Mouse (Mus musculus): ENCODE results near the gene Baiap2l2. TPM values are rescaled to one million over a fixed set of nuclear protein-coding genes. Genes with fewer than 3 reads are reported as not detected.

Baiap2l2 gene
- polyA plus RNA-seq (2014; fragmentation: Illumina TruSeq; extraction: RNeasy Lipid Tissue Mini Kit (QIAGEN cat#74804); ENCODE audit: low read depth, low replicate concordance): 0.47 TPM

DNA sequence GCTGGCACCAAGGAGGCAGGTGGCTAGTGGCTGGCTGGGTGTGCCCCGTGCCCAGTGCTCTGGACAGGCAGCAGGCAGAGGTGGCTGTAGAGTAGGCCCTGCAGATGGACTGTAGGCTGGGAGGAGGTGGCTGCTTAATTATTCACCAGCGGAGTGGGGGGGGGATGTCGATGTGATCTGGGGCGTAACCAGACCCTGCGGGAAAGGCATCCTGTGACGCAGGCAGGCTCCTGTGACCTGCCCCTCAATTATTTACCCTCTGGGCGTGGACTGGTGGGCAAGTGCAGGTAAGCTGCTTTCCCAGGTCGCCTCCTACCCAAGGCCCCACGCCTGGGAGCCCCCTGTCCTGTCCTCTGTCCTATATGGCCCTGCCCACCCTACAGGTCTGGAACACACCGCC is at the start of gene Baiap2l2:
Baiap2l2 (minus strand) TSS at position 139 of the 400 bp plus-strand sequence.

DNA sequence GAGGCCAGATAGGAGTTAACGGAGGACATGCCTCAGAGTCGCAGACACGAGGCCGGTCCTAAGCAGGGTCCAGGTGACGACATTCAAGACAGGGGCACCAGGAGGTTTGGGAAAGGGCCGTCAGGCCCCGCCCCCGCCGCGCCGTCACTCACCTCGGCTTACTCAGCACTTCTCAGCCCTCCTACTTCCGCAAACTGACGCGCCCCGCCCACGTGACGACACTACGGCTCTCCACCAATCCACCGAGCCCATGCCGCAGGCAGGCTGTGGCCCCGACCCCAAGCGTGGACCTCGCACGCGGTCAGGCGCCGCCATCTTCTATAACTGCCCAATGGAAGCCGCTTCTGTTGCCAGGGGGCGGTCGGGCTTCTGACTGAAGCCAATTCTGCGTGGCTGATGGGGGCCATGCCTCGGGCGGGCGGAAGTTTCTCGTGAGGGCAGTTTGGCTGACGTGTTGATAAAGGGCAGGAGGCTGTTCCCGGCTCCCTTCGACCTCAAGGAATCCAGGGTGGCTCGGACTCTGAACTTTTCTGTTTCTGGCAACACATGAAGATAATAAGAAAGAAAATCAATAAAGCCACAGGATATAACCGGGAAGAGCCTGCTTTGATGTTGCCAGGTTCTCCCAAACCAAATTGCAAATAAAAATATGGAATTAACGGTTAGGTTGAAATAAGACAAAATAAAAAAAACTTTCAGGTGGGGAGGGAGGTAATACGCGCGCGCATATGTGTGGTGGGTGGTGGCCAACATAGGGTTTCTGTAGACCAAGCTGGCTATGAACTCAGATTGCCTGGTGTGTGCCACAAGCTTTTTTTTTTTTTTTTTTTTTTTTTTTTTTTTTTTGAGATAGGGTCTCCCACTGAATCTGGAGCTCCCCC is 43.0 kb upstream of the Baiap2l2 start, which contains the start of gene Pla2g6:
Pla2g6 (minus strand) TSS at position 333 of the 881 bp plus-strand sequence.

DNA sequence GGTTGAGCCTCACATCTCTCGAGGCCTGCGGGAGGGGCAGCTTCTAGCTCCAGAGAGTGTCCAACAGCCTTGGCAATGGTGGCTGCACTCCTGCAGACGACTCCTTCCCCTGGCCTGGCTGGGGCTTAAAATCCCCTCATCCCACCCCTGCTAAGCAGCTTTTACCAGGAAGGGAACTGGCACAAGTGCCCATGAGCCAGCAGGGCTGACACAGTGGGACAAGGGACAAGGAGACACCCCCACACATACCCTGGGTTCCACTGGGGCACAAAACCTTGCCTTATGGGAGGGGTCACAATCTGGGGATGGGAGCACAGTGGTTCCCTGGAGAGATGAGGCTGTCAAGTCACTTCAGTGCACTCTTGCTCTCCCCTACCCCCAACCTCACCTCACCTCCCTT is 30.7 kb downstream of the Baiap2l2 start, which contains the start of gene Slc16a8:
Slc16a8 (minus strand) TSS at position 101 of the 400 bp plus-strand sequence.

DNA sequence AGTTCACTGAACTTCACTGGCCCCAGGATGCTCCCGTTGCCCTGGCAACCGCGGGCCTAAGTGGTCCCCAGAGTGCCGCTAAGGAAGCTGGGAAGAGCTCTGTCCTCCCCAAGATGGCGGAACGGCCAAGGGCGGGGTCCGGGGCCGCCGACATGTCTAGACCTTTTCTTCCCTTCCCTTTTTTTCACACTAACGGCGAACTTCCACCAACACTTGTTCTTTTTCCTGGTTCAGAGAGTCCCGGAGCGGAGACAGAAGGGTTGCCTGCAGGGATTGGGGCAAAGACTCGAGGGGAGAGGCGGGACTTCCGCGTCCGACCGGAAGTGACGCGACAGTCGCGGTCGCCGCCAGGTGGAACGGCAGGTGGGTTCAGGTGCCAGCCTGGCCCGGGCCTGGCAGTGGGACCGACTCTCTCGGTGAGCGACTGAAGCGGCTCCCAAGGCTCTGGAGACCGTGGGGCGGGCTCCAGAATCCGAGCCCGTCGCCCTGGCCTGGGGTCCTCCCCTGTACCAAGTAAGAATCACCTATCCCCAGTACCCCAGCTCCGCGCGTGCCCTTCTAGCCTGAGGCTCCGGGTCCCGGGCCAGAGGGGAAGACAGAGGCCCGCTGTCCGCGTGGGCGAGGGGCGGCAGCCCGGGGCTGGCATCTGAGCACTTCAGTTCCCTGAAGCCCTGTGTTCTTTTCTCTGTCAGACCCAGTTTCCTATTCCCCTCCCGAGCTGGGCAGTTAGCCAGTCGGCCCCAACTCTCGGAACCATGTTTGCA is 56.1 kb downstream of the Baiap2l2 start, which contains the start of the genes Pick1 and Gm49486:
Pick1 (plus strand) TSS at position 116 of the 764 bp plus-strand sequence.
Gm49486 (plus strand) TSS at position 334 of the 764 bp plus-strand sequence.

Other genes with a start within 250 kb of the Baiap2l2 start
- gene Galr3, start 243.7 kb downstream of the Baiap2l2 start, polyA plus RNA-seq (2014; fragmentation: Illumina TruSeq; extraction: RNeasy Lipid Tissue Mini Kit (QIAGEN cat#74804); ENCODE audit: low read depth, low replicate concordance): not detected
- 9.2 TPM for gene Ankrd54, start 222.6 kb downstream of the Baiap2l2 start, polyA plus RNA-seq (2014; fragmentation: Illumina TruSeq; extraction: RNeasy Lipid Tissue Mini Kit (QIAGEN cat#74804); ENCODE audit: low read depth, low replicate concordance)
- 76.7 TPM for gene Eif3l, start 210.4 kb downstream of the Baiap2l2 start, polyA plus RNA-seq (2014; fragmentation: Illumina TruSeq; extraction: RNeasy Lipid Tissue Mini Kit (QIAGEN cat#74804); ENCODE audit: low read depth, low replicate concordance)
- gene Micall1, start 176.6 kb downstream of the Baiap2l2 start, polyA plus RNA-seq (2014; fragmentation: Illumina TruSeq; extraction: RNeasy Lipid Tissue Mini Kit (QIAGEN cat#74804); ENCODE audit: low read depth, low replicate concordance): 59.0 TPM
- gene Polr2f, start 144.5 kb downstream of the Baiap2l2 start, polyA plus RNA-seq (2014; fragmentation: Illumina TruSeq; extraction: RNeasy Lipid Tissue Mini Kit (QIAGEN cat#74804); ENCODE audit: low read depth, low replicate concordance): 142 TPM
- 4.1 TPM for gene 1700088E04Rik, start 144.3 kb downstream of the Baiap2l2 start, polyA plus RNA-seq (2014; fragmentation: Illumina TruSeq; extraction: RNeasy Lipid Tissue Mini Kit (QIAGEN cat#74804); ENCODE audit: low read depth, low replicate concordance)
- gene Sox10, start 120.3 kb downstream of the Baiap2l2 start, polyA plus RNA-seq (2014; fragmentation: Illumina TruSeq; extraction: RNeasy Lipid Tissue Mini Kit (QIAGEN cat#74804); ENCODE audit: low read depth, low replicate concordance): 1.3 TPM
- 34.5 TPM for gene Pick1, start 56.4 kb downstream of the Baiap2l2 start, polyA plus RNA-seq (2014; fragmentation: Illumina TruSeq; extraction: RNeasy Lipid Tissue Mini Kit (QIAGEN cat#74804); ENCODE audit: low read depth, low replicate concordance)
- 2.1 TPM for gene Gm49486, start 56.1 kb downstream of the Baiap2l2 start, polyA plus RNA-seq (2014; fragmentation: Illumina TruSeq; extraction: RNeasy Lipid Tissue Mini Kit (QIAGEN cat#74804); ENCODE audit: low read depth, low replicate concordance)
- gene Slc16a8, start 30.8 kb downstream of the Baiap2l2 start, polyA plus RNA-seq (2014; fragmentation: Illumina TruSeq; extraction: RNeasy Lipid Tissue Mini Kit (QIAGEN cat#74804); ENCODE audit: low read depth, low replicate concordance): 0.63 TPM
- gene Pla2g6, start 42.9 kb upstream of the Baiap2l2 start, polyA plus RNA-seq (2014; fragmentation: Illumina TruSeq; extraction: RNeasy Lipid Tissue Mini Kit (QIAGEN cat#74804); ENCODE audit: low read depth, low replicate concordance): 8.4 TPM
- 7.6 TPM for gene Maff, start 61.1 kb upstream of the Baiap2l2 start, polyA plus RNA-seq (2014; fragmentation: Illumina TruSeq; extraction: RNeasy Lipid Tissue Mini Kit (QIAGEN cat#74804); ENCODE audit: low read depth, low replicate concordance)
- 44.9 TPM for gene Tmem184b, start 118.0 kb upstream of the Baiap2l2 start, polyA plus RNA-seq (2014; fragmentation: Illumina TruSeq; extraction: RNeasy Lipid Tissue Mini Kit (QIAGEN cat#74804); ENCODE audit: low read depth, low replicate concordance)
- 55.7 TPM for gene Csnk1e, start 170.0 kb upstream of the Baiap2l2 start, polyA plus RNA-seq (2014; fragmentation: Illumina TruSeq; extraction: RNeasy Lipid Tissue Mini Kit (QIAGEN cat#74804); ENCODE audit: low read depth, low replicate concordance)
- gene Kcnj4, start 219.7 kb upstream of the Baiap2l2 start, polyA plus RNA-seq (2014; fragmentation: Illumina TruSeq; extraction: RNeasy Lipid Tissue Mini Kit (QIAGEN cat#74804); ENCODE audit: low read depth, low replicate concordance): 0.26 TPM
- gene Kdelr3, start 230.9 kb upstream of the Baiap2l2 start, polyA plus RNA-seq (2014; fragmentation: Illumina TruSeq; extraction: RNeasy Lipid Tissue Mini Kit (QIAGEN cat#74804); ENCODE audit: low read depth, low replicate concordance): 13.8 TPM